Mouse (Mus musculus): Measurements from ENCODE around the gene Rapgef3.

Gene Rapgef3

DNA sequence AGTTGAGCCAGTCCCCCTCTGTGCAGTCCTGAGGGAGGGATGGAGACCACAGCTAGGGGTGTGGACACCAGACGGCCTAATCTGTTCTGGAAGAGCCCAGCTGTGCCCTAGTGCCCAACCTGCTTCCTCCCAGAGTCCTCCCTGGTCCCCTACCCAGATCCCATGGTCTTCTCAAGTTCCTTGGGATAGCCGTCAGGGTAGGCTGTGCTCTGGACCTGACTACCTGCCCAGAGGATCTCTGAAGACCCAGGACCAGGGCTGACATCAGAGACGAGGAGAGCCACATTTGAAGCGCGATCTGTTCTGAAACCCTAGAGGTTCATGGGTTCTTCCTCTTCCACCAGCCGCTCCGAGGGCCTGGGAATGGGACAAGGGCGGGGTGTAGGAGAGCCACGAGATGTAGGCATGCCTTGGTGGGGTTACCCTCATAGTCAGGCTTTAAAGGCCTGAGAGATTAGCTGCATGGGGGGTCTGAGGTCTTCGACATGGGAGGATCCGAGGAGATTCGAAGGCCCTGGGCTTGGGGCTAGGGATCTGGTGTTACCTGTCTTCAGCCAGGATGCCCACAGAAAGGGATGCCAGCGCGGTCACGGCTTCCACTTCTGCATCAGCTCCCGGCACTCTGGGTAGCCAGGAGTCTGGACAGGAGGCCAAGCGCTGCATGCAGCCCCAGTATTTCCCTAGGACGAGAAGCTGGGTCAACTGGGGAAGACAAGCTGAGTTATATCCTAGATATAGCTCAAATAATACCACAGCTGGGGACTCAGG, 25.8 kb upstream of the Rapgef3 start:
- DNase-seq (ENCODE audit: low read depth, low spot score) = no peak

DNA sequence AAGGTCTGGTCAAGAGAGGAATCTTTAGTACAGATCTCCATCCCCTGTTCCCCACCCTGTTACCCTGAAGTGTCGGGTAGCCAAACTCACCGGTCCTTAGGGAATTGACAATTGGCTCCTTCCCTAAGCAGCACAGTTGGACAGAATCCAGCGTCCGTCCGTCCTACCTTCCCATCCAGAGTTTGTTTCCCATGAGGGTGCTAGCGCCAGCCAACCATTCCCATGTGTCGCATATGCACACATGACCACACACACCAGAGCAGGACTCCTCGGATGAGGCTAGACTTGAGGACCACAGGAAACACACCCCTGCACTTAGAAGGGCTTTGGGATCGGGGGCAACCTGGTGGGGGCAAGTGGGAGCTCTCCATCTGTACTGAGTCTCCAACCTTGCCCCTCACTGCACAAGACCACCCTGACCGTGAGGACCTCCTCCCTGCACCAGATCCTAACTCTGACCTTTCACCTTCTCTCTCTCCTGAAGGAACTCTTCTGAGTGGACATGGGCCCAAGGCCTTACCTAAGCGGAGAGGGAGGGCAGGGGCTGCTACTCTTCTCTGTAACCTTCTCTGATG, 23.4 kb upstream of the Rapgef3 start:
- no peak for DNase-seq (ENCODE audit: low read depth, low spot score)

DNA sequence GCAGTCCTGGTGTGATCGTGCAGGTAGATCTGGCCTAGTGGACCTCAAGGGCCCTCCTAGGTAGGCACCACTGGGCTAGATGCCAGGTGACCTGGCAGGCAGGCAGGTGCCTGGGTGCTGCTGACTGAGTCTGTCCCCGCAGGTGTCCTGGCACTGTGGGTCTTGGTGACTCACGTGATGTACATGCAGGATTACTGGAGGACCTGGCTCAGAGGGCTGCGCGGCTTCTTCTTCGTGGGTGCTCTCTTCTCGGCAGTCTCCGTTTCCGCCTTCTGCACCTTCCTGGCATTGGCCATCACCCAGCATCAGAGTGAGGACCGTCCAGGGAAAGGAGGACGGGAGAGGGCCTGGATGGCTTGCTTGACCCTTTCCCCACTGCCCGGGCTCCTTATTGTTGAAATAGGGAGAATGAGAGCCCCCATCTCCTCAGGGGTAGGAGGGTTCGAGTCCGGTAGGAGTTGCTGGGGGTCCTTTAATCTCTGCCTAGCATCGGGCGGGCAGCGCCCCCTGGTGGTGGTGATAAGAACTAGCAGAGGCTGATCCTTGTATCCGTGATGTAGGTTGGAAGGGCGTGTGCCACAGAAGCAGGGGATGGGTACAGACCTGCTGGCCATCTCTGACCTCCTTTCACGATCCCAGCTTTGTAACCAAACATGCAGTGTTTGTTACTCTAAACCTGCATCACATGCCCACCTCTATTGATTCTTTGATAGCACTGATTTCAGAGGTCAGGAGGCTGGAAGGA, 22.2 kb upstream of the Rapgef3 start:
- DNase-seq (ENCODE audit: low read depth, low spot score) = no peak

DNA sequence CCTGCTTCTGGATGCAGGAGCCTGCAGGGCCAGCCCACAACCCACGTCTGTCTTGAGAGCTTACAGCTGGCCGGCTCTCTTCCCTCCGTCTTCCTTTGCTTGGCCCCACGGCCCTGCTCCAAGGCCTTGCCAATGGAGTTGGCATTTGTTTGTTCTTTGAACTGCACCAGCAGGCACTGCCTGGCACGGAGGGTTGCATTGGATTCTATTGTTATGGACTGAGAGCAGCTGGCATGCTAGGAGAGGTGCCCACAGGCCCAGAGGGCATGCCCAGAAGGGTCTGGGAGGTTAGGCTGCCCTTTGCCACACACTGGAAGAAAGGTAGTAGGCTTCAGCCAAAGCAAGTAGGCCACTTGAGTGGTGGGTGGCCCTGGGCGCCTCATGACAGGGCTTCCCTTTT, 21.0 kb upstream of the Rapgef3 start:
- DNase-seq (ENCODE audit: low read depth, low spot score) = no peak

DNA sequence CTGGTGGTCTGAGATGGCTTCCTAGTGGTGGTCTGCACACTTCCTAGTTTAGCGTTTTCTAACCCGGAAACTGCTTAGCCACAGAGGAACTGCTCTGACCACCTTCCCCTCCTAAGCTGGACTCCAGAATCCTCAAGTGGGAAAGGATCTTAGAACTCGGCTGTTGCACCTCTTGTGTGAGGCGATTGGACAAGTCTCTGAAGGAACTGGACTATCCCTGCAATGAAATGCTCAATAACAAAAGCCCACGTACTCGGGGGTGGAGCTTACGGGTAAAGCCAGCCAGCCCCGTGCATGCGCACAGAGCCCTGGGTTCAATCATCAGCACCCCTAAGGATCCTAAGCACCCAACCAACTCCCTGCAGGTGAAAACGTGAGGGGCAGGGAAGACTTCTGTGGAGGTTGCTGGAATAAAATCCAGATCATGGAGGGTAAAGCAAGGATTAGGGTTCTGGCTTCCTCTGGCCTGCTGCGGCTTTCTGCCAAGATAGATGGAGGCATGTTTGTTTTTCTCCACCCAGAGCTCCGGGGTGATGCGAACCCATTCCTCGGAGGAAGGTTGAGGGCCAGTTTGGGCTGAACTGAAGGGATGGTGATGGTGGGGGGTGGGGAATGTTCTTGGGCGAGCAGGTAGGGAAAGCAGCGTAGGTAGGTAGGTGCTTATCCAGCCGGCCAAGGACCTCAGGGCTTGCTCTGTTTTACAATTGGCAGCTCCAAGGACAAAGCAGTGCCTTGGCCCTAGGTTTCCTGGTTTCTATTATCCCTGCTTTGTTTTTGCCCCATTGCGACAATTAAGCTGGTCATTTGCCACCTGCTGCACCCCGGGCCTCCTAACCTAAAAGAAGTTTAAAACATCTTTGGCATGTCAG, 20.3 kb upstream of the Rapgef3 start:
- DNase-seq (ENCODE audit: low read depth, low spot score) = no peak

DNA sequence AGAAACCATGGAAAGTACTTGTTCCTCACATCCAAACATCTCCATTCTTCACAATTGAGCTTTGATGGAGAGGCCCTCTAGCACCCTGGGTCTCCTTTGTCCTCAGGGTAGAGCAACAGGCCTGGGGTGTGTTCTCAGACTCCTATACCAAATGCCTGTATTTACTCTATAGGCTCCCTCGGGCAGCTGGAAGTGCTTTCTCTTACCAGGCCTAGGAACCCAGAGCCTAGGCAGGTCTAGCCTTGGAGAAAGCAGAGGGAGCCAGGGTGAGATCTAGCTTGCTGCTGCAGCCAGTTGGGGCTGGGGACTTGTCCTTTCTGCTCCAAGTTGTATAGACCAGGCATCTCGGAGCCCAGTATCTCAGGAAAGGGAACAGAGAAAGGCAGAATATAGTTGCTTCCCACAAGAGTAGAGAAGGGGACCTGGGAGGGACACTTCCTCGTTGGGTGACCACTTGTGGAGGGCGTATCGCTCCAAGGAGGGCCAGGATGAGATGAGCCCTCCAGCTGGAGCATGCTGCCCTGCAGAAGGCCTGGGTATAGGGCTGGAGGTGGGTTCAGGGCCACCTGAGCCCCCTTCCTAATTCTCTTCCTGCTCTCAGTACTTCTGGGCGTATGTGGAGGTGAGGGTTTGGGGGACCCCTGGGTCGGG, 19.5 kb upstream of the Rapgef3 start:
- no peak for DNase-seq (ENCODE audit: low read depth, low spot score)

DNA sequence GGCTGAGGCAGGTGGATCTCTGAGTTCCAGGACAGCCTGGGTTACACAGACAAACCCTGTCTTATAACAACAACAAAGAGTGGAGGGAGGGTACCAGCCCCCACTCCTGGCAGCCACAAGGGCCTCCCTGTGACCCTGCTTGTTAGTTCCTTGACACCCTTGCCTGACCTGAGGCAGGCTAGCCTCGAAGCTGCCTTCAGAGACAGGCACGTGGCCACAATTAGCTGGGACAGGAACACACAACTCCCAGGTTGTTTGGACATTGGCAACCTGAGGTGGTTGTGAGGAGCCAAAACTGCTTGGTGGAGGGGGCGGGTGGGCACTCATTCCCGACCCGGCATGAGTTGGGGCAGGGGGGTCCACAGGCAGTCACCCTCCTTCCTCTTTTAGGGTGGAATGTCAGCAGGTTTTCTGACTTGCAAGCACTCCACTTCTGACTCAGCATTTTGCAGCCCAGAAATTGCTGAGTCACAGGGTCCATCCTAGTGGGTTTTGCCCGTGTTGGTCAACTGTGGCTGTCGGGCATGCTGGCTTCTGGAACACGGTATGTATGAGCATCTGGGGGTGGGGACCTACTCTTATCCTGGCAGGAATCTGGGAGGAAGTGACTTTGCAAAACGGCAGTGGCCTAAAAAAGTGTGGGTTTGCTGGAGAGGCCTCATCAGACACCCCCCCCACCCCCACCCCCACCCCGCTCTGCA, 18.8 kb upstream of the Rapgef3 start:
- DNase-seq (ENCODE audit: low read depth, low spot score) = no peak

DNA sequence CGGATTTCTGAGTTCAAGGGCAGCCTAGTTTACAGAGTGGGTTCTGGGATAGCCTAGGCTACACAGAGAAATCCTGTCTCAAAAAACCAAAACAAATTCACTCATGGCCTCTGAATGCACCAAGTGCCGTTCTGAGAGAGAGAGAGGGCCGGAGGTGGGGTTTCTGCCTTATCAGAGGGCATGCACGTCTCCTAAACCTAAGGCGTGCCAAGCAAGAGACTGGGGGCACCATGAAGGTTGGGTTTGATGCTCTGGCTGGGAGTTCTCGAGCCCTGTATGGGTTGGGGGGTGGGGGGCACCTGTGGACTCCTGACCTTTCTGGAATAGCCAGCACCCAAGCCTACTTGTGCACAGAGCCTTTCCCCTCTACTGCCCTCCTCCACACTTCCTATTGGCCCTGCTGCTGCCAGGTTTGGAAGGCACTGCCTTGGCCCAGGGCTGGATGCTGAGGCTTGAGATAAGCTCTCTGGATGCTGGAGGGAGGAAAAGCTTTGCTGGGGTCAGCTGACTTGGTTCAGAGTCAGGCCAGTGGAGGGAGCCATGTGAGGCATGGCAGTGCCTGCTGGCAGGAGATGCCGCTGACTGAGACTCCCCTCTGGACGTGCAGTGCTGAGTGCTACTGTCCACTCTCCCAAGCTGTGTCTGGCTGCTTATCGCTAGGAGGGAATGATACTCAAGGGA, 18.1 kb upstream of the Rapgef3 start:
- DNase-seq (ENCODE audit: low read depth, low spot score) = no peak

DNA sequence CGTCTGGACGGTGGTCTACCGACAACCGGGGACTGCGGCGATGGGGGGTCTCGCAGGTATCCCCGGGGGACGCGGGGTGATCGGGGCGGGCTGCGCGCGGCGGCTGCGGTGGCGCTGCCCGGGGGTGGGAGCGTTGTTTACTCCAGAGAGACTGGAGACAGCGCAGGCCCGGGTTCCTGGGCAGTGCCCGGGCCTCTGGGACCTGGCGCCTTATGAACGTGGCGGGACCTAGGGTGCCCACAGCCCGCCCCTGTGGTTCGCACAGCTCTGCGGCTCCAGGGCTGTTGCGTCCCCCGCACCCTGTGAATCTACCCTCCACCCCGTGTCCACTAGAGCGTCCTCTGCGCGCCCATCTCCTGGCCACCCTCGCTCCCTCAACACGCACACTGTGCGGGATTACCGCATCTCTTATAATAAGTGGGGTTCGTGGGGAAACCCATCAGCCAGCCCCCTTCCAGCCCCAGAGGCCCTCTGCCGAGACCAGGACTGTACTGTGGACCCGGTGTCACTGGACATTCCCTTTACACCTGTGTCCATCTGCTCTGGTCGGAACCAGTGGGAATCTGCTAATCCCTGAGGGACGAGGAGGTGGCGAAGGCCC, 16.9 kb upstream of the Rapgef3 start:
- no peak for DNase-seq (ENCODE audit: low read depth, low spot score)

DNA sequence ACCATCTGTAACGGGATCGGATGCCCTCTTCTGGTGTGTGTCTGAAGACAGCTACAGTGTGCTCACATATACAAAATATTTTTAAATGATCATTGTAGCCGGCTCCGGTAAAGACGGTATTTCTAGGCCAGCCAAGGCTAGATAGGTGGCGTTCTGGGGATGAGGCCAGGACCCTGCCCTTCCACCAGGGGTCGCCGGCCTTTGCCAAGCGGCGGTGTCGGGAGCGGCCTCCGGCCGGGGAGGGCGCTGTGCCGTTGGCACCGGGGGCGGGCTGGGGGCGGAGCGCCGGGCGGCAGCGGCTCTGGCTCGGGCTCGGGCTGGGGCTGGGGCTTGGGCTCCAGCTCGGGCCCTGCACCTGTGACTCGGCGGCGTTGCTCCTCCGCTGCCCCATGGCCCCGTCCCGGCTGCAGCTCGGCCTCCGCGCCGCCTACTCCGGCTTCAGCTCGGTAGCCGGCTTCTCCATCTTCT, 16.4 kb upstream of the Rapgef3 start:
- DNase-seq (ENCODE audit: low read depth, low spot score) = peak; percentile 61

DNA sequence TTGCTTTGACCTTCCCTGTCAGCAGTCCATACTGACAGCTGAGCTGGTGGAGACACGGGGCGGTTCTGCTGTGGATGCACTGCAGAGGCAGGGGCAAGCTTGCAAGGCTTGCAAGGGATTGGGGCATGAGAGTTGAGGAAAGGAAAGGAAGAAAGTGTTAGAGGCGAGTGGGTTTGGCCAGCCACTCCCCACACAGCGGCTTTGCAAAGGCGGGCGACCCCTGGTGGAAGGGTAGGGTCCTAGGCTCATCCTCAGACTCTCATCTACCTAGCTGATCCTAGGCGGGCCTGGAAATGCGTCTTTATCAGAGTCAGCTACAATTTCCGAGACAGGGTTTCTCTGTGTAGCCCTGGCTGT, 15.0 kb upstream of the Rapgef3 start:
- DNase-seq (ENCODE audit: low read depth, low spot score) = no peak

DNA sequence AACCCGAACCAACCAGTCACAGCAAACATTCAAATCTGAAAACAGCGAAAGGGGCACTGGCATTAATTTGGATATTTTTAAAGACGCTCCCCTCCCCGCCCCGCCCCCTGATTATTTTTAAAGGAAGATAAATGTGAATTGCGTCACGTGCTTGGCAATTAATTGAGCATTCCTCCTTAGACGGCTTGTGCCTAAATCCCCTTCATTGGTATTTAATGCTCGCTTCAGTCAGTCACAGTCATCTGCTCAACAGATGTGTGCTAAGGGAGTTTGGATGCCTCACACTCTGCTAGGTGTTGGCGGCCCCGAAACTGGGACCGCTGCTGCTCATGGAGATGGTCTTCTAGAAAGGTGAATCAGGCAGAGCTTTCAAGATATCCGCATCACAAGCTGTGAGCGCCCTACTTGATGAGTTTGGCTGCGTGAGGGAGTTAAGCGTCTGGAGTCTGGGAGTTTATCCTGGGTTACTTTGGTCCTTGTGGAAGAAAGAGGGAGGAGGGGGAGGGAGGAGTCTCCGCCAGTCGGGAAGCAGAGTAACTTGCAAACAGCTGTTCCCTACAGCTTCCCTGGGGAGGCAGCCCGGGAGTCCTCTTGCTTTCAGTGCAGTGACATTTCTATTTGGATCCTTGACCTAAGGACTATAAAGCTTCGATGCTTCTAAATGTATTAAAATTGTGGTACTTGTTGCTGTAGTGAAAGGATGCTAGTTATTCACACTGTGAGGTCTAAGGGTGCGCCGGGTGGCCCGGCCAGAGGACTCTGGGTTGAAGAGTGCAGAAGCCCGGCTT, 14.4 kb upstream of the Rapgef3 start:
- DNase-seq (ENCODE audit: low read depth, low spot score) = no peak

DNA sequence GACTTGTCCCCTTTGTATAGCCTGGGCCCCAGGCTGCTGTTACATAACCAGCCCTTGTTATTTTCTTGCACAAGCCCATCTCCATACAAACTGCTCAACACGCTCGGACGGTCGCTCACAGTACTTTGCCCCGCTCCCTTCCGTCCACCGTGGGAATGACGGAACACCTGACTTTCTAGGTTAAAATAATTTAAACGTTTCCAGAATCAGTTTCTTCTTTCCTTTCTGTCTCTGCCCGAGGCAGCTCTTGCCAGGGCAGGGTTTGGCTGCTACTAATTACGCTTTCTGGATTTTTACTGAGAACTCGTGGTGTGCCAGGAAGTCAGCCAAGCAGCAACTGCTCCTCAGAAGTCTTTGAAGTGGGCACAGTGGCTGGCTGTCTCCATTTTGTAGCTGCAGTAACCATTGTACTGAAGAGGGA, 12.8 kb upstream of the Rapgef3 start:
- DNase-seq (ENCODE audit: low read depth, low spot score) = no peak

DNA sequence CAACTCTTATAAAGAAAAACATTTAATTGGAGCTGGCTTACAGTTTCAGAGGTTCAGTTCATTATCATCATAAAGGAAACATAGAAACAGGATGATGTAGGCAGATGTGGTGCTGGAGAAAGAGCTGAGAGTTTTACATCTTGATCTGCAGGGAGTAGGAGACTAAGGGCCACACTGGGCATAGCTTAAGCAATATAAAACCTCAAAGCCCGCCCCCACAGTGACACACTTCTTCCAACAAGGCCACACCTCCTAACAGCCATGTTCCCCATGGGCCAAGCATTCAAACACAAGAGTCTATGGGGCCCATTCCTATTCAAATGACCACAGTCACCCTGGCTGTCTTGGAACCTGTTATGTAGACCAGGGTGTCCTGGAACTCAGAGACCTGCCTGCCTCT, 11.8 kb upstream of the Rapgef3 start:
- DNase-seq (ENCODE audit: low read depth, low spot score) = no peak

DNA sequence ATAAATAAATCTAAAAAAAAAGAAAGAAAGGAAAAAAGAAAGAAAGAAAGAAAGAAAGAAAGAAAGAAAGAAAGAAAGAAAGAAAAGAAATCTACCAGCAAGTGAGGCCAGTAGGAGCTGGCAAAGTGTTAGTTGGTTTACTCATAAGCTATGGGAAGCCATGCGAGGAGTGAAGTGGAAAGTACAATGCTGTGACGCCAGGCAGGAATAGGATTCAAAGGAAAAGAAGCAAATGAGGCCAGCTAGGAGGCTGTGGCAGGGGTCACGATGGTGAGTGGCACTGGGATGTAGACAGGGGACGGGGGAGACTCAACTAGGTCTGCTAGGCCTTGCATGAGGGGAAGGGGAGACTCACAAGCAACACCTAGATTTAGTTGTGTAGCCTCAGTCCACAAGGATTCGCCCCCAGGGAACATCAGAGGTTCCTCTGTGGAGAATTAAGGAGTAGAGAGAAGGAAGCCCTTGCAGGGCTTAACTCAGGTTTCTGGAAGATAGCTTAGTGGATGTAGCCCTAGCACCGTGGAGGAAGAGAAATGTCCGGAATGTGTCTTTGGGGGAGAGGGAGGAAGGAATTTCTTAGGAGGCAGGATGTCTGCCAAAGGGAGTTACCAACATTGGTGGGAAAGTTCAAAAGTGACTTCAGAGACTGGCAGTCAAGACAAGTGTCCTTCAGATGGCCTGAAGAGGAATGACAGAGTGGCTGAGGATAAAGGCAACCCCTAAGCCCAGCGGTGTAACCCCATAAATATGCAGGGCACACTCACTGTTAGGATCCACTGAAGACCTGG, 10.7 kb upstream of the Rapgef3 start, which contains the start of gene Slc48a1:
Gene Slc48a1 (plus strand): TSS at position 210 of the 788 bp plus-strand sequence.
- no peak for DNase-seq (ENCODE audit: low read depth, low spot score)

DNA sequence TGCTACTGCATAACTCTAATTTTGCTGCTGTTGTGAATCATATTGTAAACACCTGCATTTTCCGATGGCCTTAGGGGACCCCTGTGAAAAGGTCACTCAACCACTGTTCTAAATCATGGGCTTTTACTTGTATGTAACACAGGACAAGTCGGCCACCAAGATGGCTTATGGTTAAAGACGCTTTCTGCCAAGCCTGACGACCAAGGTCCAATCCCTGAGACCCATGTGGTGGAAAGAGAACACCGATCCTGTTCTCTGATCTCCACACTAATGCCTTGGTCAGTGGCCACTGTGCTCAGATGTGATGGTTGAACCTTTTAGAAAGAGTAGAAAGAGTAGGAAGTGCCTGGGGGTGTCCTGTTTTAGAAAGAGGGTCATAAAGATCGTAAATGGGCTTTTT, 9.1 kb upstream of the Rapgef3 start:
- DNase-seq (ENCODE audit: low read depth, low spot score) = no peak

DNA sequence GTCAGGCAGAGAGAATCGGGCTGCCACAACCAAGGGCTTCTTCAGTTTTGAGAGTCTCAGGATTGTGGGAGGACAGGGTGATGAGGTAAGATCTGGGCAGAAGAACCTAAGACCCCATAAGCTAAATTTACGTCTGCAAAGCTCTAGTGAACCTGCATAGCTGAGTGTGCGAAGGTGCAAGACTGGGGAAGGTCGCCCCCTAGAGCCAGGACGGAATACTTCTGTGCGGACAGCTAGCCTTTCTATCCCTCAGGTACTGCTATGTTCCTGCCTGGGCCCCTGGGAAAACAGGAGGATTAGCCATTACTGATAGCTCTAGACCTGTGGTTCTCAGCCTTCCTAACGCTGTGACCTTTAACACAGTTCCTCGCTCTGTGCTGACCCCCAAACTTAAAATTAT, 8.7 kb upstream of the Rapgef3 start:
- DNase-seq (ENCODE audit: low read depth, low spot score) = no peak

DNA sequence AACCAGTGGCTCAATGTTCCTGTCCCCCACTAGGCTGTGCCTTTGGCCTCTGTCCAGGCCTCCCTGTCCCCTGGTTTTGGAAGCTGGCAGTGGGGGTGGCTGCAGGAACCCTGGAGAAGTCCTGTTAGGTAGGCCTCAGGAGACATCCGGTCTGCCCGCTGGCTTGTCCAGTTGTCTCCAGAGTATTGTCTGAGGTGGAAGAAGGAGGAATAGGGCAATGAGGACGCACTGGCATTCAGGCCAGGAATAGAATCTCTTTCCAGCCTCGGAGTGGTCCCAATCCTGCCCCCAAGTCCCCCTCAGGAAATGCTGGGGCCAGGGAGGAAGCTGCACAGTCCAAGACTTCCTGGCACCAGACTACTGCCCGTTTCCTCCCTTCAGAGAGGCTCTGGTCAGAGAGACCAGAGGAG, 6.2 kb upstream of the Rapgef3 start:
- no peak for DNase-seq (ENCODE audit: low read depth, low spot score)
